Mouse (Mus musculus) heart, embryonic 16.5 days (tissue): ENCODE results near the gene Ccdc85b. TPM values are rescaled to one million over a fixed set of nuclear protein-coding genes. Genes with fewer than 3 reads are reported as not detected.
"Not testable (repeated sequence)": the region's sequence is repeated elsewhere in the genome, so short reads cannot be mapped to it uniquely, and the experiment has no call there.

ENCODE experiments used
- ATAC-seq: fragments of 200-750 bp; cut with Nextera tagmentation; replicated peaks from 2 replicates; pipeline ENCODE4 v1.8.0; 2017; ENCODE audit warnings: moderate number of reproducible peaks; ENCODE audit not compliant: insufficient read depth, low FRiP score; ENCODE audit errors: extremely low read depth
- H3K27ac ChIP-seq: fragments of 300-500 bp; sonication (generic); 2 replicates; pipeline ENCODE4 v1.5.1; 2014; ENCODE audit warnings: mild to moderate bottlenecking, low read length, control low read depth, moderate library complexity
- H3K27me3 ChIP-seq: fragments of 300-500 bp; sonication (generic); 2 replicates; pipeline ENCODE4 v1.6.1; 2014; ENCODE audit warnings: low read length, mixed read lengths; ENCODE audit not compliant: control insufficient read depth, insufficient read depth
- H3K36me3 ChIP-seq: fragments of 300-500 bp; sonication (generic); 2 replicates; pipeline ENCODE4 v1.6.1; 2014; ENCODE audit not compliant: control insufficient read depth, insufficient read depth
- H3K4me1 ChIP-seq: fragments of 300-500 bp; sonication (generic); 2 replicates; pipeline ENCODE4 v1.6.1; 2014; ENCODE audit warnings: low read length, mixed read lengths; ENCODE audit not compliant: control insufficient read depth, insufficient read depth
- H3K4me2 ChIP-seq: fragments of 300-500 bp; sonication (generic); 2 replicates; pipeline ENCODE4 v1.6.1; 2014; ENCODE audit warnings: low read depth, mild to moderate bottlenecking, control low read depth, low read length
- H3K4me3 ChIP-seq: fragments of 300-500 bp; sonication (generic); 2 replicates; pipeline ENCODE4 v1.5.1; 2014; ENCODE audit warnings: mild to moderate bottlenecking, control low read depth, low read length
- H3K9ac ChIP-seq: fragments of 300-500 bp; sonication (generic); 2 replicates; pipeline ENCODE4 v1.6.1; 2014; ENCODE audit warnings: low read length, control low read depth
- H3K9me3 ChIP-seq: fragments of 300-500 bp; sonication (generic); replicated peaks from 2 replicates; pipeline ENCODE4 v1.6.1; 2016; ENCODE audit warnings: low read length; ENCODE audit not compliant: control insufficient read depth
- WGBS: fragments of 180-500 bp; shearing (Covaris S2); extraction: QIAGEN DNeasy Blood & Tissue Kit; methylation state at CpG from one replicate; pipeline ENCODE4 v1.1.7; 2014; 5-methylcytosine and 5-hydroxymethylcytosine counted together
- polyA plus RNA-seq: library from polyadenylated mRNA; unstranded; fragments of >200 nt; fragmentation: Nextera tagmentation; extraction: Ambion mirVana; gene quantifications from 2 replicates; pipeline ENCODE4 v1.2.1, GENCODE M21; 2015

The Ccdc85b gene
- polyA plus RNA-seq, 1 experiment from 2014 or later = 7.6 TPM

GRCm38 (mm10) chr19:5406531-5407126, 51.1 kb downstream of the Ccdc85b start:
- peaks cover 25% of the 10 kb centered on the region for H3K4me1 ChIP-seq
- H3K4me3 ChIP-seq = peak overlapping the region; percentile 80
- not testable (repeated sequence) for H3K36me3 ChIP-seq, H3K27me3 ChIP-seq, H3K9me3 ChIP-seq
- H3K9ac ChIP-seq = peak overlapping the region; percentile 79
- 11% methylated on average over 20 of the region's 25 CpGs for WGBS
- peak; percentile 77 for ATAC-seq
- peak overlapping the region; percentile 99 for H3K27ac ChIP-seq
- H3K4me2 ChIP-seq = peak overlapping the region; percentile 71

DNA sequence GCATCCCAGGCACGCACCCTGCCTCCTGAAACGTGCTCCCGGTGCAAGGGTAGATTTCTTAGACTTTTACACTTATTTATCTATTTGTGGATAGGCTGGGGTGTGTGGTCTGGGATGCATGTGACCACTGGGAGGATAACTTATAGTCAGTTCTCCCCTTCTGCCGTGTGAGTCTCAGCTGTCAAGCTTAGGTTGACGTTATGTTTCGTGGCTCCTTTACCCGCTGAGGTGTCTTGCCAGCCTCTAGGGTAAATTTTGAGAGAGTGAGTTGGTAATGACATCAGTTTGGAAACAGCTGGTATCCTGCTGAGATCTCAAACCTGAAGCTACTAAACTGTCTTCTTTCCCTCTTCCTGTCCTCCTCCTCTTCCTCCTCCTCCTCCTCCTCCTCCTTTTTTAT, 51.8 kb downstream of the Ccdc85b start:
- Histone ChIP-seq H3K4me3 (peak overlapping the region; percentile 49), H3K4me1 (peaks cover 25% of the 10 kb centered on the region), H3K27me3 (no peaks in the 10 kb centered on the region), H3K9me3 (no peaks in the 10 kb centered on the region), H3K27ac (peak overlapping the region; percentile 61), H3K4me2 (peak overlapping the region; percentile 71), H3K36me3 (no peaks in the 10 kb centered on the region), H3K9ac (peak overlapping the region; percentile 63)
- ATAC-seq = no peak
- 16% methylated on average over 7 of the region's 7 CpGs for WGBS

Other genes with a start within 250 kb of the Ccdc85b start
- gene Pacs1, start 184.8 kb downstream of the Ccdc85b start, polyA plus RNA-seq = 15.5 and 18.0 TPM in 2 replicates
- gene Sf3b2, start 162.4 kb downstream of the Ccdc85b start, polyA plus RNA-seq = 210 and 211 TPM in 2 replicates
- gene Gal3st3, start 159.6 kb downstream of the Ccdc85b start, polyA plus RNA-seq = 7.3 and 7.7 TPM in 2 replicates
- not detected in 2 replicates for gene Catsper1, start 122.2 kb downstream of the Ccdc85b start, polyA plus RNA-seq
- gene Cst6, start 108.3 kb downstream of the Ccdc85b start, polyA plus RNA-seq = 1.00 and 2.1 TPM in 2 replicates
- gene Eif1ad, start 91.2 kb downstream of the Ccdc85b start, polyA plus RNA-seq = 44.5 and 45.2 TPM in 2 replicates
- 441 and 465 TPM in 2 replicates for gene Banf1, start 90.7 kb downstream of the Ccdc85b start, polyA plus RNA-seq
- 49.6 and 54.7 TPM in 2 replicates for gene Sart1, start 69.2 kb downstream of the Ccdc85b start, polyA plus RNA-seq
- 1.6 and 2.1 TPM in 2 replicates for gene Tsga10ip, start 55.4 kb downstream of the Ccdc85b start, polyA plus RNA-seq
- gene Drap1, start 32.9 kb downstream of the Ccdc85b start, polyA plus RNA-seq = 219 and 232 TPM in 2 replicates
- 34.6 and 41.8 TPM in 2 replicates for gene AI837181, start 32.8 kb downstream of the Ccdc85b start, polyA plus RNA-seq
- gene Fosl1, start 10.3 kb downstream of the Ccdc85b start, polyA plus RNA-seq = 0.16 TPM in 1 of 2 replicates, not detected in the other
- 108 TPM in 2 replicates for gene Fibp, start 2.7 kb upstream of the Ccdc85b start, polyA plus RNA-seq
- 3.1 and 7.4 TPM in 2 replicates for gene Ctsw, start 10.6 kb upstream of the Ccdc85b start, polyA plus RNA-seq
- gene Efemp2, start 16.1 kb upstream of the Ccdc85b start, polyA plus RNA-seq = 62.7 and 76.1 TPM in 2 replicates
- gene Mus81, start 30.5 kb upstream of the Ccdc85b start, polyA plus RNA-seq = 50.1 and 52.9 TPM in 2 replicates
- 1,696 and 1,829 TPM in 2 replicates for gene Cfl1, start 32.6 kb upstream of the Ccdc85b start, polyA plus RNA-seq
- gene 1700020D05Rik, start 45.9 kb upstream of the Ccdc85b start, polyA plus RNA-seq = not detected in 2 replicates
- gene Snx32, start 52.6 kb upstream of the Ccdc85b start, polyA plus RNA-seq = 17.2 and 18.3 TPM in 2 replicates
- 0.54 and 0.61 TPM in 2 replicates for gene Ovol1, start 102.8 kb upstream of the Ccdc85b start, polyA plus RNA-seq
- gene Ap5b1, start 110.1 kb upstream of the Ccdc85b start, polyA plus RNA-seq = 3.8 and 4.0 TPM in 2 replicates
- gene Rnaseh2c, start 144.0 kb upstream of the Ccdc85b start, polyA plus RNA-seq = 76.7 and 80.0 TPM in 2 replicates
- 30.3 and 31.8 TPM in 2 replicates for gene Kat5, start 152.3 kb upstream of the Ccdc85b start, polyA plus RNA-seq
- 37.7 and 38.2 TPM in 2 replicates for gene Rela, start 179.6 kb upstream of the Ccdc85b start, polyA plus RNA-seq
- gene Sipa1, start 205.8 kb upstream of the Ccdc85b start, polyA plus RNA-seq = 23.5 and 24.9 TPM in 2 replicates
- 24.4 and 26.8 TPM in 2 replicates for gene Map3k11, start 230.8 kb upstream of the Ccdc85b start, polyA plus RNA-seq
- gene Pcnx3, start 231.0 kb upstream of the Ccdc85b start, polyA plus RNA-seq = 11.5 and 13.4 TPM in 2 replicates
- 0.18 and 0.24 TPM in 2 replicates for gene Kcnk7, start 246.5 kb upstream of the Ccdc85b start, polyA plus RNA-seq